Mouse (Mus musculus) liver, adult 2 months (tissue): ENCODE results near the gene Sh3rf1.

Source experiments
- CTCF ChIP-seq: fragments of 200-500 bp; IDR thresholded peaks from 2 replicates; pipeline ENCODE4 v1.5.1; 2011; ENCODE audit warnings: low read depth, low read length, control low read depth
- POLR2A ChIP-seq: fragments of 200-500 bp; IDR thresholded peaks from 2 replicates; pipeline ENCODE4 v1.6.1; 2011; ENCODE audit warnings: low read length, control low read depth; ENCODE audit not compliant: insufficient read depth; ENCODE audit errors: extremely low read depth

GRCm38 (mm10) chr8:61361476-61361875, 137.8 kb downstream of the Sh3rf1 start:
- TF ChIP-seq POLR2A (no peak), CTCF (no peak)
